Mouse (Mus musculus): ENCODE measurements at regions not wholly inside any gene's neighbourhood (a gene's known extent, or its start where the extent isn't known, plus 50 kb on each side); places are given as distances from the start of the nearest gene placed in this dataset.
"Not testable (repeated sequence)": the region's sequence is repeated elsewhere in the genome, so short reads cannot be mapped to it uniquely, and the experiment has no call there.

- TF ChIP-seq EP300 (IDR thresholded peaks at IDR 0.05; ENCODE audit: insufficient read depth, low read depth, low read length); CTCF (IDR thresholded peaks at IDR 0.05); POLR2A (IDR thresholded peaks at IDR 0.05; ENCODE audit: insufficient read depth, low read depth, low read length): not testable (repeated sequence)
Observed at GRCm38 (mm10) chr1:194471281-194471680, 146.7 kb upstream of the Plxna2 start.
